Mouse (Mus musculus): ENCODE measurements at regions not wholly inside any gene's neighbourhood (a gene's known extent, or its start where the extent isn't known, plus 50 kb on each side); places are given as distances from the start of the nearest gene placed in this dataset.

- no peak for DNase-seq (ENCODE audit: low spot score in 2 of 2)
Measured at GRCm38 (mm10) chr7:117103035-117103434, 277.7 kb upstream of the Xylt1 start.

- DNase-seq (ENCODE audit: low spot score in 2 of 2), result peak; percentile 38 to 45
Measured at GRCm38 (mm10) chr7:117106691-117107191, 274.0 kb upstream of the Xylt1 start.

DNA sequence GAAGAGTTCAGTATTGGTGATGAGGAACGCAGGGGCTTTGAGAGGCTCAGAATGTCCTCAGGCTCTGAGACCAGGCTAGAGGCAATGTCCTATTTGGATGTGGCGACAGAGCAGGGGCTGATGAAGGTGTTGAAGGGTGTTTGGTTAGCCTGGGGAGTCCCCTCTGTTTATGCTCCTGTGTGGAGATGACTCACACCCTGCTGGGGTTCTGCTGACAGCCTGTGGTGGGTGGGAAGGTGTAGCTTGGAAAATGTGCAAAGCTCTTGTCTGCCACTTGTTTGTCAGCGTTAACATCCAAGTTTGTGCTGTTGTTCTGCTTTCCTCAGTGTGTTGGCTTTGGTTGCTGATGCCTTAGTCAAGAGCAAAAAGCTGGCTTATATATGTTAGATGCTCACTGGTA is 272.4 kb upstream of the Xylt1 start:
- DNase-seq (ENCODE audit: low spot score in 2 of 2), result peak; percentile 13 to 32

DNA sequence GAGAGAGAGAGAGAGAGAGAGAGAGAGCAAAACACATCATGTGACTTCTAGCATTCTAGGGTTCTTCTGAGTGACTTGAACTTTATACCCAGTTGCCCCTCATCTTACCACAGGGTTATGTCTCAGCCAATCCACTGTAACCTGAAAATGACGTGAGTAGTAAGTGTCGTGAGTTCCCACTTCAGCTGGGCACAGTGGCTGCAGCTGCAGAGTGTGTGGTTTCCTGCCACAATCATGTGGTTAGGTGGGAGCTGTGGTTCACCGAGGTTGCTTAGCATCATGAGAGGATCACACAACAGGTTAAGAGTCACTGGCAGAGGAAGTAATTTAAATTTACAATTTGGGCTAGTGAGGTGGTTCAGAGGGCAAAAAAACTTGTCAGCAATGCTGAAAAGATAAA is 253.1 kb upstream of the Xylt1 start:
- no peak for DNase-seq (ENCODE audit: low spot score in 2 of 2)

GRCm38 (mm10) chr7:117134869-117135268 is 245.9 kb upstream of the Xylt1 start:
- no peak for DNase-seq (ENCODE audit: low spot score in 2 of 2)

DNA sequence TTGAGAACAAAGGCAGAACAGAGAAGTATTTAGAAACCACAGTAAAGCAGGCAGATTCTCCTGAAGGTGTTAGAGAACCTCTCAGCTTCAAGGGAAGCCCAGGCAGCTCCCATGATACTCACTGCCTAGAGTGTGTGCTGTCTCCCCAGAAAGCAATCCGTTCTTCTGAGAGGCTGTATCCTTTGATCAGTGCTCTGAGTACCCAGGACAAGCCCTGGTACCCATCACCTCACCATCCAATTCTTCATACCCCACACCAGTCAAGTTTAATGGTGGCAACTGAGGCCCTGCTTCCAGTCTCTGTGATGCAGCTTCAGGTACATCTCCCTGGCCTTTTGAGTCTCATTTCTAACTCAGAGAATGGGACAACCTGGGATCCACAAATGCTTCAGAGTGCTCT is 242.1 kb upstream of the Xylt1 start:
- DNase-seq (ENCODE audit: low spot score in 2 of 2), result no peak

DNA sequence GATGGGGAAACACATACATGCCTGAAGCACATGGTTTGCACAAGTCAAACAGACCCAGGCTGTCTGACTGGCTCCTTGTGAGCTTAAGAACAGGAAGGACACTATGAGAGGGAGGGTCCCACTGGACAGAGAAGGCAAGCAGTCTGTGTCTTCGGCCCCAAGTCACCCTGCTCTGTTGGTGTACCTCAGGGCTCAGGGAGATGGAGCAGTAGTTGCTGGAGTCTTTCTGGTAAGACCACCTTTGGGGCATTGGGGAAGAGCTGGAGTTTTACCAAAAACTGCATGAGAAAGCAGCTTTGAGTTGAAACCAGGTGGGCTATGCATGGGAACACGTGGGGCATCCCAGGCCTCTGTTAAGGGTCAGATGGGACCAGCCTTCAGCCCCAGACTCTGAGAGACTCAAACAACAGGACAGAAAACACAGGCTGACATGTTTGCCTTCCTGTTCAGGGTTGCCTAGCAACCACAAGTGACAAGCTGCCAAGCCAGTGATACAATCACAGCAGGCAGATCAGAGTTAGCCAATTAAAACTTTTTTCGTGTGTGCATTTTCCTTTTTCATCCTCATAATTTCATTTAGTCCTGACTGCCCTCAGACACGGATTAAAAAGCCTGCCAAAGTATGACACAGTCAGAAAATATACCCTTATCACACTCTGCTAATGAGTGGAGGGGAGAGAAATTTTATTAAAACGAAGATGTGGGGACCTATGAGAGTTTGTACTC is 241.4 kb upstream of the Xylt1 start:
- peak in 1 of 2 experiments; percentile 17 for DNase-seq (ENCODE audit: low spot score in 2 of 2)

DNA sequence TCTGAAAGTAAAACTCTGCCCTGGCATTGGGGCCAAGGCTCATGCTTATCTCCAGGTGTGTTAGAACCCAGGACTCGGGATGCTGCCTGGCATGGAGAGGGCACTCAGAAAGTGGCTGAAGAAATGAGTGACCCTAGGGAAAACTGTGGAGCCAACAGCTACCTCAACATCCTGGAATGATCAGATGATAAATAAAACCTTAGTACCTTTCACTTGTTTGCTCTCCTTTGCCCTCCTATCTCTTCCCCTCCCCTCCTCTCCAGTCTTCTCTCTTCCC is 240.9 kb upstream of the Xylt1 start:
- DNase-seq (ENCODE audit: low spot score in 2 of 2), result no peak

DNA sequence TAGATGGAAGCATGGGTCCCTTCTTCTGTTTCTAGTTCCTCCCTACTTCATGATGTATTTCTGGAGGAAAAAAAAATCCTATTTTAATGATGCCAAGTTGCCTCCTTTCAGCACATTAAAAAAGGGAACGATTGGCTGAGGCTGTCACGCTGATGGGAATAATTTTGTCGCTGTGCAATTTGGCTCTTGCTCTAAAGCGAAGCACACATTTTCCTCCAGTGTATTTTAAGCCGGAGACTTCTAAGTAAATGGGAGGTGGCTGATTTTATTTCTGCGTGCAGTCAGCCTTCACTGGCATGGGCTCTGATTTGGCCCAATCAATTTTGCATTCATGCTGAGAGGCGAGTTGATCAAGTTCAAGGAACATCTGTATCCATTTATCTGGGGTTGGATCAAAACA is 234.0 kb upstream of the Xylt1 start:
- DNase-seq (ENCODE audit: low spot score in 2 of 2), result peak in 1 of 2 experiments; percentile 30

DNA sequence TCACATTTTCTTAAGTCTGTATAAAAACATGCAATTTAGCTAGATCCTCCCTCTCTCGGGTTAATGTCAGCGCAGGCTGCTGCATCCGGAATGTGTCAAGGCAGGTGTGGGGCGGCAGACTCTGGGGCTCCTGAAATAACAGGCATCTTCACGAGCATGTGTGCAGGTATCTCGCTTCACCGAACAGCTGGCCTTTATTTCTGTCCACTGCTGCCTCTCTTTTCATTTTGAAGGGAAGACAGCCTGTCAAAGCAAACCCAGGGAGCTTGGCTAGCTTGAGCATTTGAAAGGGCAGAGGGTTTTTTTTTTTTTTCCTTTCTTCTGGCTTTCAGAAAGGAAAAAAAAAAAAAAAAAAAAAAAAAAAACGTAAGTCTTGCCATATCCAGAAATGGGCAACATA is 230.4 kb upstream of the Xylt1 start:
- no peak for DNase-seq (ENCODE audit: low spot score in 2 of 2)

GRCm38 (mm10) chr7:117153826-117154550 is 226.8 kb upstream of the Xylt1 start:
- DNase-seq (ENCODE audit: low spot score in 2 of 2), result no peak

GRCm38 (mm10) chr7:117161193-117161908 is 219.4 kb upstream of the Xylt1 start:
- no peak for DNase-seq (ENCODE audit: low spot score in 2 of 2)

DNA sequence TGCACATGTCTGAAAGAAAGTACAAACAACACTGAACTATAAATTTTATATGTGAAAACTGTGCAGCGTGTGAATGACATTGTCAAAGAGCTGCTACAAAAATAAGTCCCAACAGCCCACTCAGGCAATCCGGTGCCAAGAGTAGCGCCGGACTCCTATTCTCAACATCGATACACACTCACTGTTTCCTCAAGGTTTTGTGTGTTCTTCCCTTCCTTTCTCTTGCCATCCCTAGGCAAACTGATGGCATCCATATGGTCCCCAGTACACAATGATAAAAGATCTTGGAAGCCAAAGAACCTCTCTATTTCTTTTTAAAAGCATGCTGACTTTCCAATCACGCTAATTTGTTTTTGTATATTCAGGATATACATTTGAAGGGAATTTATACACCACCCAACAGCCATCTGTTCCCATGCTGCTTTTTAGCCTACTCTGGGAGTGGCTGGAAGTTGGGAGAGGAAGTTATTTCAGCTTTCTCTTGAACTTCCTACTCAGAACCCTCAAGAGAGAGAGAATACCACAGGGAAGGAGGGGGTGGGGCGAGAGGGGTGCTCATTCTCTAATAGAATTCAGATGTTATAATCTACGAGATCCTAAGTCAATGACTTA is 205.9 kb upstream of the Xylt1 start:
- DNase-seq (ENCODE audit: low spot score in 2 of 2), result peak in 1 of 2 experiments; percentile 24

- no peak for DNase-seq (ENCODE audit: low spot score in 2 of 2)
Measured at GRCm38 (mm10) chr7:117184011-117184410, 196.8 kb upstream of the Xylt1 start.

GRCm38 (mm10) chr7:117185891-117186290 is 194.9 kb upstream of the Xylt1 start:
- no peak for DNase-seq (ENCODE audit: low spot score in 2 of 2)

GRCm38 (mm10) chr7:117196611-117197010 is 184.2 kb upstream of the Xylt1 start:
- DNase-seq (ENCODE audit: low spot score in 2 of 2), result no peak

DNA sequence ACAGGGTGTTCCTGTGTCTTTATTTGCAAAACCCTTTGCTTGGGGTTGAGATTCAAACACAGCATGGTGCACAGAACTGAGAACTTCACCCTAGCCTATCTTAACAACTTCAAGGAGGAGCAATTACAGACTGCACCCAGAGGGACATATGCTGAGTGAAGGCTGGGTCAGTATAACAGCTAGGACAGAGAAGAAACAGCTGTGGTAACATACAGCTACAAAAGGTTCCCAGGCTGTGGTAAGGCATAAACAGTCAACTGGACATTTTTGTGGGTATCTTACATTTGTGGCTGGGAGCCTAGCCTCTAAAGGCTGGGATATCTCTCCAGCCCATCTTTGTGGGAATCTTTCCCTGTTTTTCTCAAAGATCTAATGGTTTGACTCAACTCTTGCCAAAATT is 154.5 kb upstream of the Xylt1 start:
- DNase-seq (ENCODE audit: low spot score in 2 of 2), result no peak

DNA sequence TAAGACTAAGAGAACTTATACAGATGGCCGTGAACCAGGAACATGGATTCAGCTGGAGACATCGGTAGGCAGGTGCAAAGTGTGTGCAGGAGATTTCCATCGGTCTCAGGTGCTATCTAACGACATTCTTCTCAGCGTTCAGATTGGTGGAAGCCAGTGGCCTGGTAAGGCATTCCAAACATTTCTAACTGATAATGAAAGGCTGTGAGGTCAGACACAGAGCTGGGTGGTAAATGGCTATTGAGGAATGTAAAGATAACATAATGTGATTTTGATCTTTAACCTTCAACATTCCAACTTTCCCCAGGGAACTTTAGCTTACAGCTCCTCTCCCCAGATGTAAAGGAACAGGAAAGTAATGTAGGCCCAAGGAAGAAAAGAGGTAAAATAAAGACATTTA is 151.2 kb upstream of the Xylt1 start:
- no peak for DNase-seq (ENCODE audit: low spot score in 2 of 2)

DNA sequence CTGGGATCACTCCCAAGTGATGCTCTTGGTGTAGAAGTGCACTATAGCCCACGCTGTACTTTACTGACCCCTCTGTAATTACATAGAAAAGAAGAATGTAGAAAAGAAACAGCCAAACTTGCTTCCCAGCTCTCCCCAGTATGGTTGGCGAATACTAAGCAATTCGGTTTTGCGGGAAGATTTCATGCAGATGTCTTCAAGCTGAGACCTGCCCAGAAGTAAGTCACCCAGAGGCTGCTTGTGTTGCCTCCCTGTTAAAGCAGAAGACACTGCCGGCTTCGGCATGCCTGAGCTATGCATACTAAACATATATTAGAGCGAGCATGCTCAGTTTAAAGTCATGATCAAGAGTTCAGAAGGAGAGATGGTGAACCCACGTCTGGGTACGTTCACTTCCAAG is 124.0 kb upstream of the Xylt1 start:
- DNase-seq (ENCODE audit: low spot score in 2 of 2), result no peak

- DNase-seq (ENCODE audit: low spot score in 2 of 2), result no peak
Measured at GRCm38 (mm10) chr7:117258557-117258956, 122.2 kb upstream of the Xylt1 start.

- no peak for DNase-seq (ENCODE audit: low spot score in 2 of 2)
Measured at GRCm38 (mm10) chr7:117259151-117259550, 121.6 kb upstream of the Xylt1 start.

- DNase-seq (ENCODE audit: low spot score in 2 of 2), result no peak
Measured at GRCm38 (mm10) chr7:117259674-117260294, 121.0 kb upstream of the Xylt1 start.

Measured in frontal cortex, postnatal 25 days (tissue).